Comparison of ENCODE assay signal across 33 mouse cellular contexts in the genomic region with DNA sequence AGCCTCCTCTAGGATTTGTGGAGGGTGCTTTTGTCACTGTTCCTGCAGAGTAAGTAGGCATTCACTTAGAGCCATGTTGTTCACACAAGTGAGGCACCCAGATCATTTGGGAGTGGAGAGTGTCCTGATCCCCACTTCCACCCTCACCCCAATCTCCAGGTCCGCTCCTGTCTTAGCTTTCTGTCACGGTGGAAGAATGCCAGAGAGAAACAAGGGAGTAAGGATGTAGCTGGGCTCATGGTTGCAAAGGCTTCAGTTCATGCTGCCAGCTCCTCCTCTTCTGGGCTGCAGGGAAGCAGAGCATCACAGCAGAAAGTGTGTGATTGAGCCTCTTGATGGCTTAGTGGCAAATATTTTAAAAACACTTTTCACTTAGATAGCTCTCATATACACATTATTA.
"Had no signal": no experiment of that assay in that cellular context is flagged by ENCODE, and none has a peak within 500 bp of the region (broad histone marks: within the 10 kb centered on the region; RNA-seq: fewer than 3 reads in every experiment).

No protein-coding gene starts in this region.

- H3K9me3 ChIP-seq: heart, embryonic 12.5 days; heart, embryonic 13.5 days; heart, embryonic 15.5 days; hindbrain, embryonic 12.5 days; hindbrain, embryonic 15.5 days; intestine, embryonic 15.5 days; kidney, embryonic 15.5 days had no signal

- H3K27me3 ChIP-seq: heart, embryonic 12.5 days; heart, embryonic 13.5 days; heart, embryonic 15.5 days; hindbrain, embryonic 12.5 days; hindbrain, embryonic 15.5 days; intestine, embryonic 15.5 days; kidney, embryonic 15.5 days had no signal

- H3K4me3 ChIP-seq: heart, adult 2 months; heart, embryonic 12.5 days; heart, embryonic 13.5 days; heart, embryonic 15.5 days; hindbrain, embryonic 12.5 days; hindbrain, embryonic 15.5 days; intestine, embryonic 15.5 days; kidney, embryonic 15.5 days; layer of hippocampus, adult 2 months; left cerebral cortex, adult 2 months had no signal

- H3K4me1 ChIP-seq: hindbrain, embryonic 12.5 days; hindbrain, embryonic 15.5 days; intestine, embryonic 15.5 days had no signal

- H3K9ac ChIP-seq: heart, embryonic 12.5 days; heart, embryonic 13.5 days; heart, embryonic 15.5 days; hindbrain, embryonic 12.5 days; hindbrain, embryonic 14.5 days; hindbrain, embryonic 15.5 days; intestine, embryonic 15.5 days; kidney, embryonic 15.5 days had no signal

- H3K27ac ChIP-seq: heart, adult 2 months; heart, embryonic 13.5 days; heart, embryonic 15.5 days; hindbrain, embryonic 12.5 days; hindbrain, embryonic 14.5 days; hindbrain, embryonic 15.5 days; hindbrain, postnatal 0 days; intestine, embryonic 15.5 days; kidney, embryonic 15.5 days; kidney, postnatal 0 days; layer of hippocampus, adult 2 months; left cerebral cortex, adult 2 months had no signal

- H3K4me2 ChIP-seq: heart, embryonic 11.5 days; heart, embryonic 12.5 days; heart, embryonic 13.5 days; heart, embryonic 15.5 days; hindbrain, embryonic 12.5 days; hindbrain, embryonic 14.5 days; hindbrain, embryonic 15.5 days; intestine, embryonic 15.5 days; kidney, embryonic 15.5 days had no signal

- DNase-seq: heart, adult 2 months; heart, postnatal 10 days; heart, postnatal 36 days; heart, postnatal 4 days; kidney, adult 11 months; kidney, adult 18-20 months; kidney, adult 2 months; kidney, adult 8-10 months; kidney, adult 9 months; kidney, postnatal 10 days; kidney, postnatal 14 days; kidney, postnatal 25 days; kidney, postnatal 36 days; kidney, postnatal 4 days; layer of hippocampus, adult 9-11 months; layer of hippocampus, postnatal 36 days had no signal

- ATAC-seq: hindbrain, embryonic 16.5 days; hindbrain, postnatal 0 days; inflammation-experienced regulatory T-cells, adult 6 months; intestine, embryonic 15.5 days; intestine, embryonic 16.5 days; intestine, postnatal 0 days had no signal
